Mouse (Mus musculus) kidney, embryonic 14.5 days (tissue): Measurements from ENCODE around the gene Rexo1. TPM values are rescaled to one million over a fixed set of nuclear protein-coding genes. Genes with fewer than 3 reads are reported as not detected.
A peak's percentile ranks its signal among the peaks of the same experiment; 100 is the strongest.
"Not testable (repeated sequence)": the region's sequence is repeated elsewhere in the genome, so short reads cannot be mapped to it uniquely, and the experiment has no call there.

Experiments
- ATAC-seq: fragments of 200-750 bp; cut with Nextera tagmentation; 2 replicates; pipeline ENCODE4 v1.8.0; 2017; ENCODE audit warnings: moderate number of reproducible peaks, mild to moderate bottlenecking, moderate TSS enrichment, moderate library complexity; ENCODE audit not compliant: low FRiP score, low TSS enrichment
- H3K27ac ChIP-seq: fragments of 300-500 bp; sonication (generic); 2 replicates; pipeline ENCODE4 v1.5.1; 2014; ENCODE audit warnings: low read depth, mild to moderate bottlenecking, low read length, moderate library complexity, mixed read lengths
- H3K27me3 ChIP-seq: fragments of 300-500 bp; sonication (generic); 2 replicates; pipeline ENCODE4 v1.6.1; 2014; ENCODE audit warnings: mild to moderate bottlenecking, low read length; ENCODE audit not compliant: control insufficient read depth, insufficient read depth
- H3K36me3 ChIP-seq: fragments of 300-500 bp; sonication (generic); 2 replicates; pipeline ENCODE4 v1.6.1; 2014; ENCODE audit warnings: low read length, mixed read lengths; ENCODE audit not compliant: control insufficient read depth, insufficient read depth
- H3K4me1 ChIP-seq: fragments of 300-500 bp; sonication (generic); 2 replicates; pipeline ENCODE4 v1.6.1; 2014; ENCODE audit warnings: low read length, mixed read lengths; ENCODE audit not compliant: control insufficient read depth, insufficient read depth
- H3K4me2 ChIP-seq: fragments of 300-500 bp; sonication (generic); replicated peaks from 2 replicates; pipeline ENCODE4 v1.6.1; 2014; ENCODE audit warnings: low read depth, mild to moderate bottlenecking, low read length
- H3K4me3 ChIP-seq: fragments of 300-500 bp; sonication (generic); 2 replicates; pipeline ENCODE4 v1.5.1; 2014; ENCODE audit warnings: mild to moderate bottlenecking, low read length
- H3K9ac ChIP-seq: fragments of 300-500 bp; sonication (generic); 2 replicates; pipeline ENCODE4 v1.6.1; 2014; ENCODE audit warnings: low read depth, mild to moderate bottlenecking, low read length, moderate library complexity
- H3K9me3 ChIP-seq: fragments of 300-500 bp; sonication (generic); 2 replicates; pipeline ENCODE4 v1.6.1; 2016; ENCODE audit warnings: low read length; ENCODE audit not compliant: control insufficient read depth
- WGBS: fragments of 180-500 bp; shearing (Covaris S2); extraction: QIAGEN DNeasy Blood & Tissue Kit; methylation state at CpG from one replicate; pipeline ENCODE4 v1.1.7; 2014; 5-methylcytosine and 5-hydroxymethylcytosine counted together
- polyA plus RNA-seq: library from polyadenylated mRNA; unstranded; fragments of >200 nt; fragmentation: Nextera tagmentation; extraction: Ambion mirVana; gene quantifications from 2 replicates; pipeline ENCODE4 v1.2.1, GENCODE M21; 2014

Rexo1 gene
- polyA plus RNA-seq = 25.8 and 31.3 TPM in 2 replicates

DNA sequence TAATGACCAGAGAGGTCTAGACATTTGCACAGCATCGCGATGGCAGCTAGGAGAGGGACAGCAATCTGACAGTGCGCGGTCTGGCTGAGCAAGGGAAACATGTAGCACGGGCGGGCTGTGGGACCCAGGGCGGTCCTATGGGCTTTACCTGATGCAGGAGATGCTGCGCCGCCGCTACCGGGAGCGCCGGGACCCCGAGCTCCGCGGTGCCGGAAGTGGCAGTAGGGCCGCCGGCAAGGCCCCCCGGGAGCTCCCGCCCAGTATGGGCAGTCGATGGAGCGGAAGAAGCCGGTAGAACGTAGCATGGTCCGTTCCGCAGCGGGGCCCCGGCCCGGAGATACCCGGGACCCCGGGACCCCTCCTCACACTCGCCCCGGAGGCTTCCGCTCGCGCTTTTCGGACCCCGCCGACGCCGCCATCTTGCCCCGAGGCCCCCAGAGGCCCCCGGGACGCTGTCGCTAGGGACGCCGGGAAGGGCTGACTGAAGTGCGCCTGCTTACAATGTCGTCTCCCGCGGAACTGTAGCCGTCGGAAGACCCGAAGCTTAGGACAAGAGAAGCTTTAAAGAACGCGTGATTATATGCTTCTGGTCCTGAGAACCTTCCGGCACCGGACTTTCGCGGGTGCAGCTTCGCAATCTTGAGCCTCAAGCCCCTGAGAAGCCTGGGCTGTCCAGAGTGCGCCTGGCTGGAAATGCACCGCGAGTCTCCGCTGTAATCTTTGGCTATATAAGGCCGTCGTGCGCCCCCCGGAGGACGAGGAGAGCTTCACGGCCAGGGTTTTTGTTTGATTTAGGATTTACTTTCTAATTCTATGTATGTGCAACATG is at the start of gene Rexo1:
TSS of gene Rexo1 (minus strand) at position 445 of the 829 bp plus-strand sequence.
- peak; percentile 83 for ATAC-seq
- Histone ChIP-seq H3K9me3 (no peaks in the 10 kb centered on the region), H3K4me2 (peak within 1 kb of the TSS; percentile 53), H3K36me3 (no peaks in the 10 kb centered on the region), H3K4me1 (peaks cover 20% of the 10 kb centered on the region), H3K9ac (peak within 1 kb of the TSS; percentile 91), H3K4me3 (peak within 1 kb of the TSS; percentile 88), H3K27me3 (no peaks in the 10 kb centered on the region), H3K27ac (peak within 1 kb of the TSS; percentile 78)
- WGBS = under 1% methylated on average over 66 of the region's 72 CpGs

GRCm38 (mm10) chr10:80611024-80611423 is 49.7 kb upstream of the Rexo1 start:
- ATAC-seq = no peak

GRCm38 (mm10) chr10:80610116-80610785 is 48.9 kb upstream of the Rexo1 start:
- Histone ChIP-seq H3K4me3 (no peak overlapping the region), H3K9me3 (no peaks in the 10 kb centered on the region), H3K36me3 (peaks cover 64% of the 10 kb centered on the region), H3K27ac (no peak overlapping the region), H3K9ac (no peak overlapping the region), H3K4me2 (no peak overlapping the region), H3K4me1 (0 out of 2 replicates have a peak, but pooled peaks cover under 1% of the 10 kb centered on the region), H3K27me3 (no peaks in the 10 kb centered on the region)
- no peak for ATAC-seq
- 92% methylated on average over 9 of the region's 9 CpGs for WGBS

More at GRCm38 (mm10) chr10:80611024-80611423, 49.7 kb upstream of the Rexo1 start:
- Histone ChIP-seq H3K4me2 (no peak overlapping the region), H3K4me1 (no peaks in the 10 kb centered on the region), H3K27me3 (no peaks in the 10 kb centered on the region), H3K4me3 (no peak overlapping the region), H3K27ac (no peak overlapping the region), H3K36me3 (peaks cover 71% of the 10 kb centered on the region), H3K9me3 (no peaks in the 10 kb centered on the region), H3K9ac (no peak overlapping the region)
- WGBS = 76% methylated on average over 4 of the region's 4 CpGs

GRCm38 (mm10) chr10:80609269-80609924 is 48.0 kb upstream of the Rexo1 start:
- H3K36me3 ChIP-seq = peaks cover 55% of the 10 kb centered on the region
- H3K4me2 ChIP-seq = no peak overlapping the region
- no peak overlapping the region for H3K4me3 ChIP-seq
- 90% methylated on average over 10 of the region's 10 CpGs for WGBS
- no peak for ATAC-seq
- 0 out of 2 replicates have a peak, but pooled peaks cover 2% of the 10 kb centered on the region for H3K4me1 ChIP-seq
- no peaks in the 10 kb centered on the region for H3K9me3 ChIP-seq
- H3K9ac ChIP-seq = no peak overlapping the region
- H3K27ac ChIP-seq = no peak overlapping the region
- no peaks in the 10 kb centered on the region for H3K27me3 ChIP-seq

DNA sequence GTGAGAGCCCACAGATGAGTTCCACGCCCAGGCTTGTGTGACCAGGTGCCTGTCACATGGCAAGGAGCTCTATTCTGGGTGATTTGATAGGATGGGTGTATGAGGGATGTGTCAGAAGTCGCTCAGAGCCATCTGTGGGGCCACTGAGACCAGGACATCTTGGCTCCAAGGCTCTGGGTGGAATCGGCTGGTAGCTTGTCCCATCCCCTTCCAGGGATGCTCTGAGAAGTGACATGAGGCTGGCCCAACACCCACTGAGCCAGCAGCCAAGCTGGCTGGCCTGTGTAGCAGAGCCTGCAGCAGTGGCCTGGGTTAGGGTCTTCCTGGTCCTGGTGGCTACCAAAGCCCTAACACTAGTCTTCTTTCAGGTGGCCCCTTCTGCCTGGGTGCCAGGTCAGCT is 47.1 kb upstream of the Rexo1 start:
- Histone ChIP-seq H3K36me3 (peaks cover 47% of the 10 kb centered on the region), H3K27ac (no peak overlapping the region), H3K4me2 (no peak overlapping the region), H3K4me1 (peaks cover 10% of the 10 kb centered on the region), H3K27me3 (no peaks in the 10 kb centered on the region), H3K9me3 (no peaks in the 10 kb centered on the region), H3K9ac (no peak overlapping the region), H3K4me3 (no peak overlapping the region)
- ATAC-seq = no peak
- WGBS = 91% methylated on average over 3 of the region's 3 CpGs

DNA sequence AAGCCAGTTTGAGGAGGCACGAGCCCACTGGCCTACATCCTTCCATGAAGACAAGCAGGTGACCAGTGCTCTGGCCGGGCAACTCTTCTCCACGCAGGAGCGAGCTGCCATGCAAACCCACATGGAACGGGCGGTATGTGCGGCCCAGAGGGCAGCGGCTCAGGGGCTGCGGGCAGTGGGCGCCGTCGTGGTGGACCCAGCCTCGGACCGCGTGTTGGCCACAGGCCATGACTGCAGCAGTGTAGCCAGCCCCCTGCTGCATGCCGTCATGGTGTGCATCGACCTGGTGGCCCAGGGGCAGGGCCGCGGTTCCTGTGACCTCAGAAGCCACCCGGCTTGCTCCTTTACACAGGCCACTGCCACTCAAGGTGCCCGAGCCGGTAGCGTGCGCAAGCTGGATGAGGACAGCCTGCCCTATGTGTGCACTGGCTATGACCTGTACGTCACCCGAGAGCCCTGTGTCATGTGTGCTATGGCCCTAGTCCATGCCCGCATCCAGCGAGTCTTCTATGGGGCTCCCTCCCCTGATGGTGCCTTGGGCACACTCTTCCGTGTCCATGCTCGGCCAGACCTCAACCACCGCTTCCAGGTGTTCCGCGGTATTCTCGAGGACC is 45.5 kb upstream of the Rexo1 start:
- WGBS = 95% methylated on average over 34 of the region's 34 CpGs
- Histone ChIP-seq H3K4me1 (peaks cover 11% of the 10 kb centered on the region), H3K4me3 (no peak overlapping the region), H3K36me3 (peaks cover 34% of the 10 kb centered on the region), H3K27me3 (no peaks in the 10 kb centered on the region), H3K27ac (no peak overlapping the region), H3K9ac (no peak overlapping the region), H3K9me3 (no peaks in the 10 kb centered on the region), H3K4me2 (no peak overlapping the region)
- ATAC-seq = no peak

DNA sequence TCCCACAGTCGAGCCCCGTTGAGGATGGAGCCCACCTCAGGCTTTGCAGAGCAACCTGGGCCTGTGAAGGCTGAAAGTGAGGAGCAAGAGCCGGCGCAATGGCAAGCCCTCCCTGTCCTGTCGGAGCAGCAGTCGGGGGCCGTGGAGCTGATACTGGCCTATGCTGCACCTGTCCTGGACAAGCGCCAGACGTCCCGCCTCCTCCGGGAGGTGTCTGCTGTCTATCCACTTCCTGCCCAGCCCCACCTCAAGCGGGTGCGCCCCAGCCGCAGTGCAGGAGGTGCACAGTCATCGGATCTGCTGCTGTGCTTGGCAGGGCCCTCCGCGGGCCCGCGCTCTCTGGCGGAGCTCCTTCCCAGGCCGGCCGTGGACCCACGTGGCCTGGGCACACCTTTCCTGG is 44.9 kb upstream of the Rexo1 start:
- Histone ChIP-seq H3K36me3 (peaks cover 34% of the 10 kb centered on the region), H3K4me2 (no peak overlapping the region), H3K27me3 (no peaks in the 10 kb centered on the region), H3K4me1 (peaks cover 11% of the 10 kb centered on the region), H3K9me3 (no peaks in the 10 kb centered on the region), H3K27ac (no peak overlapping the region), H3K9ac (no peak overlapping the region), H3K4me3 (no peak overlapping the region)
- 92% methylated on average over 23 of the region's 23 CpGs for WGBS
- no peak for ATAC-seq

DNA sequence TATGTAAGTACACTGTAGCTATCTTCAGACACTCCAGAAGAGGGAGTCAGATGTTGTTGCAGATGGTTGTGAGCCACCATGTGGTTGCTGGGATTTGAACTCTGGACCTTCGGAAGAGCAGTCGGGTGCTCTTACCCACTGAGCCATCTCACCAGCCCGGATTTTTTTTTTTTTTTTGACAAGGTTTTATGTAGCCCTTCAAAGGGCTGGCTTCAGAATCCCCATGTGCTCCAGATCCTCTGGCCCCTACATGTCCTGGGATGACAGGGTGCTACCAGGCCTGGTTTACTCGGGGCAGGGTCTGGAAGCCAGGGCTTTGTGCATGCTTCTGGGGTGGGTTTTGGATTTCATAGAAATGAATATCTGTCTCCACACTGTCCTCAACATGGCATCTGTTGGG is 44.4 kb upstream of the Rexo1 start, which contains the start of gene Gm49322:
TSS of gene Gm49322 (plus strand) at position 301 of the 400 bp plus-strand sequence.
- not testable (repeated sequence) for H3K4me3 ChIP-seq, ATAC-seq, H3K9ac ChIP-seq, H3K27ac ChIP-seq, H3K9me3 ChIP-seq, H3K4me2 ChIP-seq, H3K27me3 ChIP-seq
- H3K36me3 ChIP-seq = peaks cover 34% of the 10 kb centered on the region
- H3K4me1 ChIP-seq = peaks cover 11% of the 10 kb centered on the region
- 79% methylated on average over 1 of the region's 4 CpGs for WGBS
